Mouse (Mus musculus) bone marrow macrophage, adult 2 months (primary cell): ENCODE results near the gene Dram2. TPM values are rescaled to one million over a fixed set of nuclear protein-coding genes. Genes with fewer than 3 reads are reported as not detected.

ENCODE experiments used
- H3K27ac ChIP-seq: 2 replicates; pipeline ENCODE4 v1.5.1; 2012; ENCODE audit warnings: low read depth, low read length; ENCODE audit not compliant: insufficient read depth
- H3K4me1 ChIP-seq: 2 replicates; pipeline ENCODE4 v1.6.1; 2012; ENCODE audit warnings: low read length; ENCODE audit not compliant: control insufficient read depth, insufficient read depth
- H3K4me3 ChIP-seq: 2 replicates; pipeline ENCODE4 v1.5.1; 2012; ENCODE audit warnings: mild to moderate bottlenecking, low read length, moderate library complexity; ENCODE audit not compliant: insufficient read depth
- CTCF ChIP-seq: IDR thresholded peaks from 2 replicates; pipeline ENCODE4 v1.5.1; 2012; ENCODE audit warnings: low read depth, mild to moderate bottlenecking, low read length, moderate library complexity
- POLR2A ChIP-seq: IDR thresholded peaks from 2 replicates; pipeline ENCODE4 v1.6.1; 2012; ENCODE audit warnings: mild to moderate bottlenecking, low read depth, low read length, borderline replicate concordance
- polyA plus RNA-seq: library from polyadenylated mRNA; stranded (reverse); fragments of >200 nt; gene quantifications from 2 replicates; pipeline ENCODE4 v1.2.4, GENCODE M21; 2012; ENCODE audit not compliant: missing spikeins, insufficient read depth, insufficient read length

The Dram2 gene
- 173 and 175 TPM in 2 replicates for polyA plus RNA-seq

DNA sequence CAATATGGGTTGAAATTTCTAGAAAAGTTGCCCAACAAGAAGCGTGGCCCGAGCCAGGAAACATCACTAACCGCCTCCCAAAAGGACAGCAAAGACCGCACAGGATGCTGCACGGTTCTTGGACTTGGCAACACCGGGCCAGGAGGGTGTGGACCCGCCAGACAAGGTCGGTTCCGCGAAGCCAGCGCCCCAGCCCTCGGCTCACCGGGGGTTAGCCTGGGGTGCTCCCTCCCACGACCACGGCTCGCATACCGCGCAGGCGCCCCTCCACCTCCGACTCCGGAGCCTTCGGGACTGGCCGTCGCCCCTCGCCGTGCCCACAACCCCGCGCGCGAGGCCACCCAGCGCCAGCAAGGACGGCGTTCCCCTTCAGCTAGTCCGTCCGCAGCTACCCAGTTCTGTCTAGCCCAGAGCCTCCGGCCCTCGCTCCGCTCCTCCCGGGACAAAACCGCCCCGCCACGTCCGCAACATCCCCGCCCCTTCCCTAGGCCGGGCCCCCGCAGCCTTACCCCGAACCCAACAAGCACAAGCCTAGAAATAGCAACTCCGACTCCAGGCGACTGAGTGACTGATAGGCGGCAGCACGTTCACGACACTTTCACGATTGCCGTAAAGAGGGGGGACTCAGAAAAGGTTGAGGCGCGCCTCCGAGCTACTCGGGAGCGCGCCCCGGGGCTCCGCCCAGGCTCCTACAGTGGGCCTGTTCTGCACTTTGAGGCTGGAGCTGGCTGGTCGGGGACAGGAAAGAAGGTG, at the start of gene Dram2, which contains the start of gene Cept1:
Dram2 (plus strand) TSS at position 628 of the 753 bp plus-strand sequence.
Cept1 (minus strand) TSS at position 632 of the 753 bp plus-strand sequence.
- Histone ChIP-seq H3K4me3 (peak within 1 kb of the TSS; percentile 100), H3K27ac (peak within 1 kb of the TSS; percentile 86), H3K4me1 (peaks cover 34% of the 10 kb centered on the region)
- TF ChIP-seq POLR2A: no peak
- TF ChIP-seq CTCF: no peak

- TF ChIP-seq CTCF: no peak
- TF ChIP-seq POLR2A: no peak
- Histone ChIP-seq H3K4me3 (no peak overlapping the region), H3K27ac (no peak overlapping the region), H3K4me1 (peaks cover 31% of the 10 kb centered on the region)
Measured at GRCm38 (mm10) chr3:106500510-106500909, 47.1 kb upstream of the Dram2 start.

GRCm38 (mm10) chr3:106502892-106503291, 44.7 kb upstream of the Dram2 start:
- Histone ChIP-seq H3K27ac (no peak overlapping the region), H3K4me3 (no peak overlapping the region), H3K4me1 (peaks cover 11% of the 10 kb centered on the region)
- no peak for TF ChIP-seq POLR2A
- TF ChIP-seq CTCF: no peak

DNA sequence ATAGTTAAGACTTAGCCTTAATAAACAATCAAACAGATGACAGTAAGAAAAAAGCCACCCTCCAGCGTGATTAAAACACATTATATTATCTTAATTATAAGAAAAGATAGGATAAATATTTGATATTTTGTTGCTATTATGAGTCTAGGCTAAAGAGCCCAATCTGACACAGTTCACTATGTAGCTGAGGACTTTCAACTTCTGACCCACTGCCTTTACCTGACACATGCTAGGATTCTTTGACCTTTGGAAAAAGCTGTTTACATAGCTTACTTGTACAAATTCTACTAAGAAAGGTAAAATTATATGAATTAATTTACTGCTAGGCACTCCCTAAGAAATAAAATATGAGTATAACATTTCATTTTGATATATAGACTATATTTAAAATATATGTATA, 36.9 kb upstream of the Dram2 start:
- TF ChIP-seq POLR2A: no peak
- TF ChIP-seq CTCF: no peak
- H3K4me3 ChIP-seq: no peak overlapping the region
- H3K4me1 ChIP-seq: no peaks in the 10 kb centered on the region
- no peak overlapping the region for H3K27ac ChIP-seq

DNA sequence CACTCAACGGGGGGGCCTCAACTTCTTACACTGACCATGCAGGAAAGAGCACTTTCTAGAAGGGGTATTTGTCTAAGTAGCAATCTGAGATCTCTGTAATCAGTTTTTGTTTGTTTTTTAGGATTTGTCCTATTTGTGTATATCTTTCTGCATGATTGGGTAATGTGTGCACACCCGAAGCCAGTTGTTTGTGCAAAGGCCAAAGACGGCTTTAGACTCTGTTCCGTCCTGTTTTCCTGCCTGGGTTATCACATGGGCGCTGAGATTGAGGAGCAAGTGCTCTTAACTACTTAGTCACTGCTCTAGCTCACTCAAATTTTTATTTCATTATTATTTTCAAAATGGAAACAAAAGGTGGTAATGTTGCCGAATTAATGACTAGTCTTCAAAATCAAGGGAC, 32.6 kb upstream of the Dram2 start:
- no peak for TF ChIP-seq POLR2A
- no peak for TF ChIP-seq CTCF
- Histone ChIP-seq H3K27ac (no peak overlapping the region), H3K4me3 (no peak overlapping the region), H3K4me1 (no peaks in the 10 kb centered on the region)

DNA sequence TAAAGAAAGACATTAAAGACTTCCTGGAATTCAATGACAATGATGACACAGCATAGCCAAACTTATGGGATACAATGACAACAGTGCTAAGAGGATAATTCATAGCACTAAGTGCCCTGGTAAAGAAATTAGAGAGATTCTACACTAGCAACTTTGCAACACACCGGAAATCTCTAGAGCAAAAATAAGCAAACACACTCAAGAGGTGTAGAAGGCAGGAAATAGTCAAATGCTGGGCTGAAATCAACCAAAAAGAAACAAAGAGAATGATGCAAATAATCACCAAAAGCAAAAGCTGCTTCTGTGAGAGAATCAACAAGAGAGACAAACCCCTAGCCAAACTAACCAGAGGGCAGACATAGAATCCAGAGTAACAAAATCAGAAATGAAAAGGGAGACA, 24.9 kb upstream of the Dram2 start:
- no peak for TF ChIP-seq CTCF
- TF ChIP-seq POLR2A: no peak
- Histone ChIP-seq H3K4me1 (no peaks in the 10 kb centered on the region), H3K4me3 (no peak overlapping the region), H3K27ac (no peak overlapping the region)

GRCm38 (mm10) chr3:106526411-106526810, 21.2 kb upstream of the Dram2 start:
- no peak overlapping the region for H3K4me3 ChIP-seq
- H3K27ac ChIP-seq: no peak overlapping the region
- no peak for TF ChIP-seq CTCF
- TF ChIP-seq POLR2A: no peak

GRCm38 (mm10) chr3:106528032-106528431, 19.6 kb upstream of the Dram2 start:
- H3K4me3 ChIP-seq: no peak overlapping the region
- TF ChIP-seq POLR2A (no peak), CTCF (no peak)
- no peaks in the 10 kb centered on the region for H3K4me1 ChIP-seq
- no peak overlapping the region for H3K27ac ChIP-seq

More at GRCm38 (mm10) chr3:106526411-106526810, 21.2 kb upstream of the Dram2 start:
- H3K4me1 ChIP-seq: no peaks in the 10 kb centered on the region

DNA sequence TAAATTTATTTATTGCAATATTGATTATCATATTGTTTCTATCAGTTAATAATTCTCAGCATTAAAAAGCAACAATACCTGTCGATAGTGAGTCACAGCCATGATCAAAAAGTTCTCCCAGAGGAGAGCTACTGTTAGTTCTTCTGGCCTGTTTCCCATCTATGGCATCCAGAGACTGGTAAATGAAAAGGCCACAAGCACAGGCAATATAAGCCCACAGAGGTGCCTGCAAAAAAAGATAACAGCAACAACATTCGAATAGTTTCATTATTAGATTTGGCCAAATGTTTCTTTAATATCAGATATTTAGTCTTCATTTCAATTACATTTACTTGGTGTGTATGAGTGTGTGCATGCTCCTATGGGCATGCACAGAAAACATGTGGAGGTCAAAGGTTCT, 14.3 kb upstream of the Dram2 start:
- TF ChIP-seq CTCF: no peak
- TF ChIP-seq POLR2A: no peak
- Histone ChIP-seq H3K27ac (no peak overlapping the region), H3K4me3 (no peak overlapping the region), H3K4me1 (no peaks in the 10 kb centered on the region)

DNA sequence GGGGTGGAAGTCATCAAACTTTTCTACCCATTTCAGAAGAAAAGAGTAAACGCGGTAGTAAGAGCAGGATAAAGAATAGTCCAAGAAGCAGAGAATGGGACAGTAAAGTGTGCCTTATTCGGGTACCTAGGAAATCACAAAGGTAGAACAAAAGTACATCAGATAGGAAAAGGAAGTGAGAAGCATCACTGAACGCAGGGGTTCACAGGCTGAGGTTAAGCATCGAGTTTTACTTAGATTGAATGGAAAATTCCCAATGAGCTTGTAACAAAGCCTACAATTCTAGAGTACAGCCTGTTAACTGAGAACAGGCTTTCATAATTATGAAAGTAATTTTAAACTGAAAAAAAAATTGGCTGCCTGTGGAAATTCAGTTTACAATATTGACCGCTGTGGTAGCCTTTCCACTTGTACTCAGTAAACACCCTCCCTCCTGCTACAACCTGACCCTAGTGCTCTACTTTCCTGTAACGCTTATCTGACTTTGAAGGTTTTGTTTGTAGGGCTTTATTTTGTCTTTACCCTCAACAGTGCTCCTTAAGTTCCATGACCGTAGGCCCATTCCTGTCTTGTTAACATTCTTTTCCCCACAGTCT, 2.8 kb upstream of the Dram2 start:
- TF ChIP-seq CTCF (no peak), POLR2A (no peak)
- Histone ChIP-seq H3K4me3 (no peak overlapping the region), H3K4me1 (peaks cover 15% of the 10 kb centered on the region), H3K27ac (no peak overlapping the region)
